Mouse (Mus musculus) skeletal muscle tissue, adult 2 months (tissue): Measurements from ENCODE around the gene Chordc1.
"Not testable (repeated sequence)": the region's sequence is repeated elsewhere in the genome, so short reads cannot be mapped to it uniquely, and the experiment has no call there.

ENCODE experiments used
- DNase-seq: peaks from one replicate; pipeline ENCODE4 v3.0.0-alpha.2; 2012; ENCODE audit warnings: low read depth, low spot score

Chordc1 gene

DNA sequence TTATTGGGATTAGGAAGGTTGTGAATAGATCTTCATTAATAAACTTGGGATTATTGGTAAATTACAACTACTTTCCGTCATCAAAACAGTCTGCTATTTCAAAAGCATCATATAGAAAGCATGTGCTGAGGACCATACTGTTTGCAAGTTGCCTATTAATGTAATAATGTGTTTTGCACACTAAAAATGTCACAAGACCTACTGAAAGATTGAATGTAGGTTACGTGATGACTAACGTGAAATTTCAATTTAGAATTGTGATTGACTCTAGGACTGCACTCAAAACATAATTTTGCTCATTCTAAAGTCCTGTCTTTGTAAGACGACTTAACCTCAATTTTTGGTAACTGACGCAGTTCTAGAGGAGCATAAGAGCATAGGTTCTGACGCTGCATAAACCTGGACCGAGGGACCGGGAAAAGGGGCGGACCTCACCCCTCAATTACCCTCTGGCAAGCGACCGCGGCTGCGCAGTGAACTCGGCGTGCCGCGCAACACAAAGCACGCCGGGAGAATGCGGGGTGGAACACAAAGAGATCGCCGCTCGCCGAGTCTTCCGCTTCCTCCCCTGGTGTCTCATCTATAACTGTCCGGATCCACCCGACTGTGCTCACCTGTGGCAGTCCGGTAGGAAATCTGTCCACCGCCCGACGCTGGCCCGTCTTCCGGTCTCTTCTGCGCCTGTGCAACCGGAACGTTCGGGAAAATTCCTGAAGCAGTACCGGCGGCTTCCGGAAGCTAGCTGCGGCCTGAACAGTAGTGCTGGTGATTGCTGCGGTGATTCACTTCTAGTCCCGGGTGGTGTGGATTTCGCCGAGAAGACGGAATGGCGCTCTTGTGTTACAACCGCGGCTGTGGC, at the start of gene Chordc1:
TSS of gene Chordc1 (plus strand) at position 555 of the 859 bp plus-strand sequence.
- DNase-seq = peak; percentile 98

DNA sequence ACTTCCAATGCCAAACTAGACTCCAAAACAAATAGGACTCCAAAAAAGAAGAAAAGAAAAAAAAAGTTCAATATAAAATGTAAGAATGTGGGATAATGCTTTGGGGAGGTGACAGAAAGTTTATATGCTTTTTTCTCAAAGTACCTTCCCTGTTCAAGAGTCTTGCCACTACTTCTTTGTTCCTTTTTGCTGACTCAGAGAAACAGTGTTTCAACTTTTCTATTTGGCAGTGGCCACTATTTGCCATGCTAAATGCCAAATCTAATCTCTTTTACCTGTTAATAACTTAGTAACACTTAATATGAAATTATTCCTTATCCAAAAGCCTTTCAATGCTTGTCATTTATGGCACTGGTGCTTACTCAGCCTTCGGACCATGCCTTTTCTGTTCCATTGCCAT, 16.0 kb upstream of the Chordc1 start:
- DNase-seq = no peak

DNA sequence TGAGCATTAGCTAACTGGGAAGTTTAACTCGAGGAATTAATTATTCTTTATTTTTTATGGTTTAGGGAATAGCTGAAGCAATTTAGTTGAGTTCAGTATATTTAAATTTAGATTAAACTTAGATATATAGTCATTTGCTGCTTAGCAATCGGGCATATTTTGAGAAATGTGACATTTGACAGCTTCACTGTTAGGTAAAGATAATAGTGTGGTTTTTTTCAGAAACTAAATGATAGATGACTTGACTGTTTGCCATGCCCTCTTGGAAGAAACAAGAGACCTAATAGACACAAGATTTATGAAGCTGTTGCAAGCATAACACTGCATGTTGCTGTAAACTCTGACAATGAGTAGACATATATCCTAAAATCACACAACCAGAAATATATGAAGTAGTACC, 15.1 kb upstream of the Chordc1 start:
- DNase-seq = no peak

DNA sequence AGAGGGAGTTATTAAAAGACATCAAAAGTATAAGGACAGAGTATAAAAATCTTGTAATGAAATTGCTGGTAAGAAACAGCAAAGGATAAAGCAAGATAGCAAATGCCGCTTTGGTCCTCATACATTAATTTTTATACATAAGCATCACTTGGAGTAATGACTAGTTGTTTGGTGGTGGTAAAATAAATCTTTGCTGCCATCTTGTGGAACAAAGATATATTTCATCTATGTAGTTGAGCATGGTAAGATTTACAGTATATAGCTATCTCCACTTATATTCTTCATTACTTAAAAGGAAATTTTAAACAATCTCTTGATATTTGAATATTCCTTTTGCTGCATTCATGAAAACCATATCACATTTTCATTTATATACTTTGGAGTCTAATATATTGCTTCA, 14.4 kb upstream of the Chordc1 start:
- no peak for DNase-seq

DNA sequence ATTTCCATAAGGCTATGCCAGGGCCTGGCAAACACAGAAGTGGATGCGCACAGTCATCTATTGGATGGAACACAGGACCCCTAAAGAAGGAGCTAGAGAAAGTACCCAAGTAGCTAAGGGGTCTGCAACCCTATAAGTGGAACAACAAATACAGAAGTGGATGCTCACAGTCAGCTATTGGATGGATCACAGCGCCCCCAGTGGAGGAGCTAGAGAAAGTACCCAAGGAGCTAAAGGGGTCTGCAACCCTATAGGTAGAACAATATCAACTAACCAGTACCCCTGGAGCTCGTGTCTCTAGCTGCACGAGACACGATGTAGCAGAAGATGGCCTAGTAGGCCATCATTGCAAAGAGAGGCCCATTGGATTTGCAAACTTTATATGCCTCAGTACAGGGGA, 13.2 kb upstream of the Chordc1 start:
- not testable (repeated sequence) for DNase-seq

DNA sequence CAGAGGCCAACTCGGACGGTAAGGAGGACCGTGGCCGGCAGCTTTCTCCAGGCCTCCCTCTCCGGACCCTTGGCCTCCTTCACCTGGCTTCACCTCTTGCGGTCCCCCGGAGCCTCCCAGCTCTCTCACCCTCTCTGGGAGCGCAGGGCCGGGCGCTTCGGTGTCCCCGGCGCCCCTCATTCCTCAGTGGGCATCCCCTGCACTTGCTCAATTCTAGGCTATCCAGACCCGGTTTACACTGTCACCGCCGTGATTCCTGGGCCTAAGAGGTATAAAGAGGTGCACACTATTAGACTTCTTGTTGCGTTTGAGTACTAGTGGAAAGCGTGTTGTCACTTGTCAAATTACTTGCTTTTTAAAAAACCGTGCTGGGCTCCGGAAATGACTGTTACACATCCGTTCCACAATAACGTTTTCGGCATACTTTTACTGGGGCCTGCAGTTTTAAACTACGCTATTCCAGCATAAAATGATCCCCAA, 558 bp downstream of the Chordc1 start:
- DNase-seq = no peak

DNA sequence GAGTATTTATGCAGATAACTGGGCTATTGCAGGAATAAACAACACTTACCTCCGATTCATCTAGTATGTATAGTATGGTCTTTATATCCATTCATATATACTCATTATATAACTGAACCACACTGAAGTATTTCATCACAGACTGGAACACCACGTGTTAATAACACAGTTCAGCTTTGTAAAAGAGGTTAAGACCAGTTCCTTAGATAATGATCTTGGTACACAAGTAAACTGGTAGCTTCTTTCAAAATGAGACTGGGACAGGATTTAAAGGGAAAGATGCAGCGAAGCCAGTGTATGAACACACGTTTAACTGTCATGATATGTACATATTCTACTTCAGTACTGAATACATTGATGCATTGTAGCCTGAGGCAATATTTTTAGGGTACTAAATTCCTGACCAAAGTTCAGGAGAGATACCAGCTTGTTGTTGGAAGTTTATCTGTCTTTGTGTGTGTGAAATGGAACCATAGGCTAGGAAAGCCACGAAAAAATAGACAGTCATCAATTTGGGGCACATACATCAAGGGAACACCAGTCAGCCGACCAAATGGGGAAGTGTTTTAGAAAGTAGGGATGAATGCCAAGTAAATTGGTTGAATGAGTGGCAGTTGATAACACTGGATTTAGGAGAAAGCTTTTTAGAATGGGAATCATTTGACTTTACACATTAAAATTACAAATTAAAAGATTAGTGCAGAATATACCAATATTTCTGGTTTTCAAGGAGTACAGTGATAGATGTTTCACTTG, 1.3 kb downstream of the Chordc1 start:
- DNase-seq = no peak

DNA sequence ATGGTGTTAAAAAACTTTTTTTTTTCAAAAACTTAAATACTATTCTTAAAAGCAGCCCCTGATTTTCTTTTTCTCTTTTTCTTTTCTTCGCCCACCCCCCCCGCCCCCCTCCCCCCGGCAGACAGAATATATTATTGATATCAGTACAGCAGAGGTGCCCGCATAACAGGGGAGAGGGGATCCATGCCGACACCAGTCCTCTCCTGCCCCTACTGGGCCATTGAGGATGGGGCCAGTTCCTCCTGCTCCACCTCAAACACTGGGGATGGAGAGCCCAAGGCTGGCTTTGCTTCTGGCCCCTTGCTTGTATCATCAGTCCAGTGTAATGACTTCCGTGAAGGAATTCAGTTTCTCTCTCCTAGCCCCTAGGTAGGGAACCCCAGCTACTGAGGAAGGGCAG, 6.4 kb downstream of the Chordc1 start:
- no peak for DNase-seq

DNA sequence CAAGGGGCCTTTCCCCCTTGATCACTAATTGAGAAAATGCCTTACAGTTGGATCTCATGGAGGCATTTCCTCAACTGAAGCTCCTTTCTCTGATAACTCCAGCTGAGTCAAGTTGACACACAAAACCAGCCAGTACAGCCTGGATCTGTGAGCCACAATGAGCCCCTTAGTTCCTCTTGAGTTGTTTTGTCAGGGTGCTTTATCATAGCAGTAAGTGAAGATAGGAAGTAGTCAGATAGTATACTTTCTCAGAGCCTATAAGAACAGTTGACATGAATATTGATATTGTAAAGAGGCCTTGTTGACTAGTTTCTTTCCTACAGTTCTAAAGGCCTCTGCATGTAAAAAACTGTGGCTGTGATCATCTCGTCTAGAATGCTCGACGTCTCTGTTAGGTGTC, 28.1 kb downstream of the Chordc1 start:
- DNase-seq = no peak
